Mouse (Mus musculus) left cerebral cortex, adult 9 months (tissue): ENCODE results near the gene Ccz1.
A peak's percentile ranks its signal among the peaks of the same experiment; 100 is the strongest.
"Not testable (repeated sequence)": the region's sequence is repeated elsewhere in the genome, so short reads cannot be mapped to it uniquely, and the experiment has no call there.

Experiments
- DNase-seq, 2 experiments: peaks; one replicate each; pipeline ENCODE4 v3.0.0; 2022; ENCODE audit warnings: low spot score in 2 of 2

Gene Ccz1

DNA sequence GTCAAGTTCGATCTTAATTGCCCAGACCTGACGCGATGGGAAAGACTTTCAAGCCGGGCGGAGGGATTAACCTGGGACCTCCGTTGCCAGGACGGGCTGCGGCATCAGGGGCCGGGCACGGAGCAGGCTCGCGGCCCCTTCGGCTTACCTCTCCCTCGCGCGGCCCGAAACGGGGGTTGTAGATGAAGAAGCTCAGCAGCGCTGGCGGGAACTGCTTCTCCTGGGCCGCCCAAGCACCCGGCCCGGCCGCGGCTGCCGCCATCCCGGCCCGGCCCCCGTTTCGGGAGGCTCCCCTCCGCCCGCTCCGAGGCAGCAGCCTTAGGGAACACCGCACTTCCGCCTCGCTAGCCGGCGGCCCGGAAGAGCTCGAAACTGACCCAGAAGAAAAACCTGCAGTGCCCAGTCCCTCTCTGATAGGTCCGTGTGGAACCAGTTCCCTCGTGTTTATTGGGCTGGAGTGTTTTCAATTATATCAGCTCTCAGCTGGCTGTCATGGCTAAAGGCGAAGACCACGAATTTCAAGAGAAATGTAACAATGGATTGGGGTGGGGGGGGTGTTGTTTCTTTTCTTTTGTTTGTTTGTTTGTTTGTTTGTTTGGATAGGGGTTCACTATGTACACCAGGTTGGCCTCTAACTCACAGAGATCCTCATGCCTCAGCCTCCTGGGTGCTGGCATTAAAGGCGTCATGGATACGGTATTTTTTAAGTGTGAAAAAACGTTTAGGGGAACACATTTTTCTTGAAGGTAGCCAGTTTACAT lies at the start of gene Ccz1:
Gene Ccz1, minus strand, starts transcription at position 327 of the 761 bp plus-strand sequence.
- peak; percentile 39 to 69 for DNase-seq

DNA sequence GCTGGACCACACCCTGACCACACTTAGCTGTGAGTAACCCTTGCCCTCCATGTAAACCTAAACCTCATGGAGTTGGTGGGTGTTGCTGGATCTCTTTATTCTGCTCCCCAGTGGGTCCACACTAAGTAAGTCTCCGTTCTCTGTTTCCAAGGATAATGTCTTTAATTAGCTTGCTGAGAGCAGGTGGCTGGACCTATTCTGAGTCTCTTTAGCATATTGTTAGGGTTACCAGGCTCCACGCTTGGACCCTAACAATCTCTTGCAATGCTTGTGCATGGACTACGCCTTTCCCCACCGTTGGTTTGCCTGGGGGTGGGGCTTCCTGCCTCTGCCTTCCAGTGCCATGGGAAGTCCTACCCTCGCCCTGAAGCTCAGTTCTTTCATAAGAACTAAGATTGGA lies 49.4 kb upstream of the Ccz1 start:
- no peak for DNase-seq

GRCm38 (mm10) chr5:144054340-144054739 lies 39.7 kb upstream of the Ccz1 start:
- no peak for DNase-seq

DNA sequence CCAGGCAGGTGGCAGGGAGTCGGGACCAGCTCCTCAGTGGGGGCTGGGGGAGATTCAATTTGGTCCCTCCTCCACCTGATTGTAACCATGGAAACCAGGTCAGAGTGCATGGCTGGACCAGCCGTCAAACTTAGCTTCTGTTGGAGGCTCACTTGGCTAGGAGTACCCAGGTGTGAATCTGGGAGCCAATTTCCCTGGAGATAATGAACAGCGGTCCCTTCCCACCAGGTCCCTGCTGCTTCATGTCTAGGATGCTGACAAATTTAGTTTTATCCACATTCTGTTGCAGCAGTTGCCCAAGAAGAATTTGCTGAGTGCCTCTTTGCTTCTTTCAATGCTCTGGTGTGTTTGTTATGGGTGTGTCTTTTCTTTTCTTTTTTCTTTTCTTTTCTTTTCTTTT lies 38.8 kb upstream of the Ccz1 start:
- no peak for DNase-seq

DNA sequence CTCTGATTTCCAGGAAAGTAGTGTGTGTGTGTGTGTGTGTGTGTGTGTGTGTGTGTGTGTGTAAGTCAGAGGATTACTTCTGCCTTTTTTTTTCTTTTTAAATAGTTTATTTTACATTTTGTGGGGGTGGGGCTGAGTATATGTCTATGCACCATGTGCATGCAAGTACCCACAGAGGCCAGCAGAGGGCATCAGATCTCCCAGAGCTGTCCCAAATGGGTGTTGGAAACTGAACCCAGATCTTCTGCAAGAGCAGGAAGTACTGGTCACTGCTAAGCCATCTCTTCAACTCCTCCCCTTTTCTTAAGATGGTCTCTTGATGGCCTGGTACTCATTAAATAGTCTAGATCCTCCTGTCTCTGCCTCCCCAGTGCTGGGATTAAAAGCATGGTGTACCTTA lies 36.6 kb upstream of the Ccz1 start:
- no peak for DNase-seq

GRCm38 (mm10) chr5:144049881-144050280 lies 35.2 kb upstream of the Ccz1 start:
- DNase-seq, result no peak

- peak in 1 of 2 experiments; percentile 67 for DNase-seq
Observed at GRCm38 (mm10) chr5:144047324-144047723, 32.6 kb upstream of the Ccz1 start.

GRCm38 (mm10) chr5:144043166-144043565 lies 28.5 kb upstream of the Ccz1 start:
- DNase-seq, result peak in 1 of 2 experiments; percentile 44

GRCm38 (mm10) chr5:144040720-144041364 lies 26.2 kb upstream of the Ccz1 start:
- peak in 1 of 2 experiments; percentile 72 for DNase-seq

DNA sequence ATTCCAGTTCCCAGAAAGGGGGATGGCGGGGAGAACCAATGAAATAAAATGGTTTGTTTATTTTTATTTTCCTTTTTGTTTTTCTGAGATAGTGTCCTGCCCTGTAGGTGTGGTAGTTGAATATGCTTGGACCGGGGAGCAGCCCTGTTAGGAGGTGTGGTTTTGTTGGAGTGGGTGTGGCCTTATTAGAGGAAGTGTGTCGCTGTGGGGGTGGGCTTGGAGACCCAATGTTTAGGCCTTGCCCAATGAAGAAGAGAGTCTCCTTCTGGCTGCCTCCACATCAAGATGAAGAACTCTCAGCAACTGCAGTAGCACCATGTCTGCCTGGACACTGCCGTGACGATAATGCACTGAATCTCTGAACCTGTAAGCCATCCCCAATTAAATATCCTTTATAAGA lies 25.2 kb upstream of the Ccz1 start:
- DNase-seq, result no peak

GRCm38 (mm10) chr5:144039156-144039675 lies 24.5 kb upstream of the Ccz1 start:
- no peak for DNase-seq

GRCm38 (mm10) chr5:144036952-144037351 lies 22.3 kb upstream of the Ccz1 start:
- peak in 1 of 2 experiments; percentile 31 for DNase-seq

GRCm38 (mm10) chr5:144034567-144034966 lies 19.9 kb upstream of the Ccz1 start:
- DNase-seq, result peak in 1 of 2 experiments; percentile 49

GRCm38 (mm10) chr5:144032491-144032890 lies 17.8 kb upstream of the Ccz1 start:
- no peak for DNase-seq

GRCm38 (mm10) chr5:144026620-144027263 lies 12.1 kb upstream of the Ccz1 start, which contains the start of gene Ocm:
Gene Ocm, minus strand, starts transcription at chr5:144026670.
- DNase-seq, result no peak

- DNase-seq, result no peak
Observed at GRCm38 (mm10) chr5:144015845-144016244, 1.2 kb upstream of the Ccz1 start.

GRCm38 (mm10) chr5:144015312-144015650 lies 604 bp upstream of the Ccz1 start:
- DNase-seq, result no peak

- DNase-seq, result not testable (repeated sequence)
Observed at GRCm38 (mm10) chr5:144013366-144014134, 1.1 kb downstream of the Ccz1 start.

DNA sequence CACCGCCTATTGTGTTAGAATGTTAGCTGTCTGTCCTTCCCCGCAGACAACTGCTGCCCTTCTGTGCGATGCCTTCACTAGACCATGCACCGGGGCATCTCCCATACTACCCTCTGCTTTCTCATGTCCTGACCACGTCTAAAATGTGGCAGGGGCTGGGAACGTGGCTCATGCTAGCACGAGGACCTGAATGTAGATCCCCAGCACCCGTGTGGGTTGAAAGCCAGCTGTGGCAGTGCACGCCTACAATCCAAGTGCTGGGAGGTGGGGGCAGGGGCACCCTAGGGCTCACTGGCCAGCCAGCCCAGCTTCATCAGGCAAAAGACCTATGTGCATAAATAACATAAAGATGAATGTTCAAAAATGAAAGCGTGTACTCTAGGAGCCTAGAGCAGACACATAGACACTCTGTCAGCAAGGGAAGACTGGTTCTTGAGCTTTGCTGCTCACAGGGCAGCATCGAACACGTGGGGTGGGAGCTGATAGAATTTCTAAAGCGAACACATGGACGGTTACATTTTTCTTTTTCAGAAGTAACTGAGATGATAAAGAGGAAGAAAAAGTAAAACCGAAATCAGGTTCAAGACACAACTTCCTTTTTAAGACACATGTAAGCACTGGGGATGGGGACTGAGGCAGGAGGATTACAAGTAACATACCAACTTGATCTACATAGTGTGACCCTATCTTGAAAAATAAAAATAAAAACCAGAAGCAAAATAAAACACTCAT lies 12.1 kb downstream of the Ccz1 start:
- no peak for DNase-seq

DNA sequence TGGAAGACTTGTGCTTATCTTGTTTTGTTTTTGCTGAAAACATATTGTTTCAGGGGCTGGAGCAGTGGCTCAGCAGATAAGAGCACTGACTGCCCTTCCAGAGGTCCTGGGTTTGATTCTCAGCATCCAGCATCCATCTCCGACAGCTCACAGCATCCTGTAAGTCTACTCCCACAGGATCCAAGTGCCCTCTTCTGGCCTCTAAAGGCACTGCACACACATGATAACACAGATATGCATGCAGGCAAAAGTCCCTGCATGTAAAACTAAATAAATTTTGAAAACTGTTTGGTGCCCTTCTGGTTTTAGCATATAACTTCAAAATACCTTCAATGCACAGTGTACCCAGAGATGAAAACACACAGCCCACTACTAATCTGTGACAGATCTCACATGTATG lies 15.3 kb downstream of the Ccz1 start:
- DNase-seq, result no peak
